Mouse (Mus musculus) limb, embryonic 12.5 days (tissue): Measurements from ENCODE around the gene Meox1. TPM values are rescaled to one million over a fixed set of nuclear protein-coding genes. Genes with fewer than 3 reads are reported as not detected.
A peak's percentile ranks its signal among the peaks of the same experiment; 100 is the strongest.

Experiments used
- ATAC-seq: fragments of 200-750 bp; cut with Nextera tagmentation; 2 replicates; pipeline ENCODE4 v1.8.0; 2017; ENCODE audit warnings: low read depth, moderate TSS enrichment; ENCODE audit not compliant: insufficient number of reproducible peaks, insufficient read depth, low FRiP score, low TSS enrichment
- H3K27ac ChIP-seq: fragments of 300-500 bp; sonication (generic); 2 replicates; pipeline ENCODE4 v1.5.1; 2016; ENCODE audit warnings: mild to moderate bottlenecking, moderate library complexity
- H3K27me3 ChIP-seq: fragments of 300-500 bp; sonication (generic); 2 replicates; pipeline ENCODE4 v1.6.1; 2016; ENCODE audit warnings: mild to moderate bottlenecking, moderate library complexity
- H3K36me3 ChIP-seq: fragments of 300-500 bp; sonication (generic); 2 replicates; pipeline ENCODE4 v1.6.1; 2016; ENCODE audit warnings: mild to moderate bottlenecking, moderate library complexity
- H3K4me1 ChIP-seq: fragments of 300-500 bp; sonication (generic); replicated peaks from 2 replicates; pipeline ENCODE4 v1.6.1; 2016
- H3K4me2 ChIP-seq: fragments of 300-500 bp; sonication (generic); 2 replicates; pipeline ENCODE4 v1.6.1; 2016; ENCODE audit warnings: mild to moderate bottlenecking, moderate library complexity
- H3K4me3 ChIP-seq: fragments of 300-500 bp; sonication (generic); replicated peaks from 2 replicates; pipeline ENCODE4 v1.5.1; 2016; ENCODE audit warnings: mild to moderate bottlenecking
- H3K9ac ChIP-seq: fragments of 300-500 bp; sonication (generic); replicated peaks from 2 replicates; pipeline ENCODE4 v1.6.1; 2016; ENCODE audit warnings: mild to moderate bottlenecking, moderate library complexity
- H3K9me3 ChIP-seq: fragments of 300-500 bp; sonication (generic); 2 replicates; pipeline ENCODE4 v1.6.1; 2016; ENCODE audit warnings: mild to moderate bottlenecking, moderate library complexity
- WGBS: fragments of 180-500 bp; shearing (Covaris S2); methylation state at CpG from one replicate; pipeline ENCODE4 v1.1.7; 2016; 5-methylcytosine and 5-hydroxymethylcytosine counted together
- polyA plus RNA-seq: library from polyadenylated mRNA; unstranded; fragments of >200 nt; fragmentation: Nextera tagmentation; extraction: Ambion mirVana; gene quantifications from 2 replicates; pipeline ENCODE4 v1.2.1, GENCODE M21; 2016

Gene Meox1
- polyA plus RNA-seq, 1 experiment from 2014 or later = 14.1 TPM

DNA sequence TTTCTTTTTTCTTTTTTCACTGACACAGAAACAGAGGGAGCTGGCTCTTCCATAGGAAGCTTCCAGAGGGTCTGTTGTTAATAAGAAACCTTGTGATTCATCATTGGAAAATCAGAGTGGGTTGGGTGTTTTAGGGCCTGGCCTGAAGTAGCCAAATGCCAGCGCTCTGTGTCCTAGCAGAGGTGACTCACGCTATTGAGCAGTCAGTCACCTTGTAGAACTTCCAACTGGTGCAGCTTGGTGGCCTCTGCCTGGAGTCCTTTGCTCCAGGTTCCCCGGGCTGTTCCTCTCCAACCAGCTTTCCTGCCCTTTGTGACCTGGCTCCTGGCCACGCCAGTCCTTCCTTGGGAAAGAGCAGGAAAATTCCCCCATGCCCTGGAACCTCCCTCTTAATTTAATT, 44.9 kb downstream of the Meox1 start:
- 82% methylated on average over 4 of the region's 4 CpGs for WGBS
- H3K9ac ChIP-seq = no peak overlapping the region
- ATAC-seq = no peak

GRCm38 (mm10) chr11:101847509-101847908, 46.7 kb downstream of the Meox1 start:
- no peak overlapping the region for H3K27ac ChIP-seq
- no peak overlapping the region for H3K9ac ChIP-seq
- no peak for ATAC-seq
- H3K4me1 ChIP-seq = peaks cover 15% of the 10 kb centered on the region
- H3K4me2 ChIP-seq = no peak overlapping the region
- H3K9me3 ChIP-seq = peaks cover 6% of the 10 kb centered on the region; the same call in 1 of the 2 replicates
- 86% methylated on average over 5 of the region's 5 CpGs for WGBS
- no peak overlapping the region for H3K4me3 ChIP-seq
- no peaks in the 10 kb centered on the region for H3K27me3 ChIP-seq
- no peaks in the 10 kb centered on the region for H3K36me3 ChIP-seq

More for the DNA sequence above, 44.9 kb downstream of the Meox1 start:
- Histone ChIP-seq H3K9me3 (peaks cover 6% of the 10 kb centered on the region; the same call in 1 of the 2 replicates), H3K36me3 (no peaks in the 10 kb centered on the region), H3K27me3 (no peaks in the 10 kb centered on the region), H3K27ac (no peak overlapping the region), H3K4me2 (no peak overlapping the region), H3K4me3 (no peak overlapping the region), H3K4me1 (peaks cover 15% of the 10 kb centered on the region)

DNA sequence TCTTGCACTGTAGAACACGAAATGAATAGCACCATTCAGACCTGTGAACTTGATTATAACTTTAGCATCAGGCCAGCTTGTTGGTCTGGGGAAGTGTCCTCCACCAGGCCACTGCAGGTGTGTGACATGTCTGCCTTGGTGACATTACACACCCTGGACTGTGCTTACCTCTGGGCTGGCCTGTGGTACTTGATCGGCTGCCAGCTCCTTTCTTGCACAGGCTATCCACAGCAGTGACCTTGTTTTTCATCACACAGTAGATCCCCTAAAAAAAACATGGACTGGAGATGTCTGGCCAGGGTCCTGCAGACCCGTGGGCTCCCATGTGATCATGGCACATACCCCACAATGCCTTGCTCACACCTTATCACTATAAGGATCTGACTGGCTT, 51.4 kb downstream of the Meox1 start:
- 83% methylated on average over 3 of the region's 3 CpGs for WGBS
- H3K9ac ChIP-seq = no peak overlapping the region
- H3K9me3 ChIP-seq = peaks cover 14% of the 10 kb centered on the region
- H3K27ac ChIP-seq = peak overlapping the region; percentile 26; the same call in 1 of the 2 replicates
- H3K4me2 ChIP-seq = no peak overlapping the region
- no peak overlapping the region for H3K4me3 ChIP-seq
- H3K36me3 ChIP-seq = no peaks in the 10 kb centered on the region
- no peaks in the 10 kb centered on the region for H3K27me3 ChIP-seq
- peaks cover 10% of the 10 kb centered on the region for H3K4me1 ChIP-seq
- no peak for ATAC-seq

GRCm38 (mm10) chr11:101841998-101842772, 52.0 kb downstream of the Meox1 start:
- no peaks in the 10 kb centered on the region for H3K36me3 ChIP-seq
- no peak overlapping the region for H3K9ac ChIP-seq
- ATAC-seq = no peak
- peak overlapping the region; percentile 26; the same call in 1 of the 2 replicates for H3K27ac ChIP-seq
- H3K27me3 ChIP-seq = no peaks in the 10 kb centered on the region
- H3K4me1 ChIP-seq = peaks cover 10% of the 10 kb centered on the region
- 81% methylated on average over 15 of the region's 15 CpGs for WGBS
- H3K4me2 ChIP-seq = no peak overlapping the region
- no peak overlapping the region for H3K4me3 ChIP-seq
- peaks cover 14% of the 10 kb centered on the region for H3K9me3 ChIP-seq

- no peaks in the 10 kb centered on the region for H3K36me3 ChIP-seq
- H3K4me2 ChIP-seq = no peak overlapping the region
- no peak for ATAC-seq
- WGBS = 94% methylated on average over 3 of the region's 3 CpGs
- H3K9me3 ChIP-seq = peaks cover 14% of the 10 kb centered on the region
- no peak overlapping the region for H3K4me3 ChIP-seq
- H3K9ac ChIP-seq = no peak overlapping the region
- no peaks in the 10 kb centered on the region for H3K27me3 ChIP-seq
- H3K4me1 ChIP-seq = peaks cover 12% of the 10 kb centered on the region
- H3K27ac ChIP-seq = no peak overlapping the region
These were observed 53.8 kb downstream of the Meox1 start for GRCm38 (mm10) chr11:101840405-101840804.

DNA sequence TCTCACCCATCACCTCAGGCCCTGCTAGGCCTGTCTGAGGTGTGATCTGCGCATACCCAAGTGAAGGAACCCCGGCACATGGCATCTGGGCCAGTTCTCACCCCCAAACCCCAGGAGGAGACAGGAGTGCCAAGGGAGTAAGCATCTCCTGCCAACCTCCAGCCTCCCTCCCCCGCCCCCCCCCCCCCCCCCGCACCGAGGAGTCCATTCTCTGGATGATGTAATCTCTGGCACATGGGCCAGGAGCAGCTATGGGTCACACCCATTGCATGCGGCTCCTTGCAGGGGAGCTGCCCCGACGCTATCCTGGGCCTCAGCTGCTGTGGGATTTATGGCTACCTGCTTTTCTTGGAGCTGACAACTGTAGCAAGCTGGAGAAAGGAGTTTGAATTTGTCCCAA, 54.7 kb downstream of the Meox1 start:
- no peak overlapping the region for H3K4me2 ChIP-seq

DNA sequence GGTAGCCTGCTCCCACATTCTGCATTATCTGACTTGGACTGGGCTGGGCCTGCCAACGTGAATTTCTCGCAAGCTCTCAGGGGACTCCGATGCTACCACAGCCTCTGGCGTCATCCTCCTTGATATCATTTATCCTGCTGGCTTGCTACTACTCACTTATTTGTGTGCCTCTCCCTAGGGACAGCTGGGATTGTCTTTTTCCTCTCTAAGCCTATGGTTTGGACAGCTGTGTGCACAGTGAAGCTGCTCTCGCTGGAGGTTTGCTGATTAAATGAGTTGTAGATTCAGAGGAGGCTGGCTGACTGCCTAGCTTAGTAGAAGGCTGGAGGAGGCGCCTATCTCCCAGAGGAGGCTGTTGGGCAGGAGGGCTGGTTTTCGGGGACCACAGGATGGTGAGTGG, 62.2 kb downstream of the Meox1 start:
- no peaks in the 10 kb centered on the region for H3K36me3 ChIP-seq
- H3K4me3 ChIP-seq = no peak overlapping the region
- ATAC-seq = no peak
- no peak overlapping the region for H3K4me2 ChIP-seq
- no peaks in the 10 kb centered on the region for H3K27me3 ChIP-seq
- H3K27ac ChIP-seq = 0 out of 2 replicates have a peak overlapping the region, but pooled peaks have one; percentile 35
- H3K4me1 ChIP-seq = peaks cover 31% of the 10 kb centered on the region
- H3K9ac ChIP-seq = no peak overlapping the region
- 73% methylated on average over 7 of the region's 7 CpGs for WGBS
- no peaks in the 10 kb centered on the region for H3K9me3 ChIP-seq

More for the DNA sequence above, 54.7 kb downstream of the Meox1 start:
- H3K27ac ChIP-seq = no peak overlapping the region
- no peak overlapping the region for H3K4me3 ChIP-seq
- H3K9ac ChIP-seq = no peak overlapping the region
- peaks cover 9% of the 10 kb centered on the region for H3K9me3 ChIP-seq
- H3K4me1 ChIP-seq = peaks cover 16% of the 10 kb centered on the region
- no peaks in the 10 kb centered on the region for H3K36me3 ChIP-seq
- no peak for ATAC-seq
- no peaks in the 10 kb centered on the region for H3K27me3 ChIP-seq
- 33% methylated on average over 7 of the region's 8 CpGs for WGBS

DNA sequence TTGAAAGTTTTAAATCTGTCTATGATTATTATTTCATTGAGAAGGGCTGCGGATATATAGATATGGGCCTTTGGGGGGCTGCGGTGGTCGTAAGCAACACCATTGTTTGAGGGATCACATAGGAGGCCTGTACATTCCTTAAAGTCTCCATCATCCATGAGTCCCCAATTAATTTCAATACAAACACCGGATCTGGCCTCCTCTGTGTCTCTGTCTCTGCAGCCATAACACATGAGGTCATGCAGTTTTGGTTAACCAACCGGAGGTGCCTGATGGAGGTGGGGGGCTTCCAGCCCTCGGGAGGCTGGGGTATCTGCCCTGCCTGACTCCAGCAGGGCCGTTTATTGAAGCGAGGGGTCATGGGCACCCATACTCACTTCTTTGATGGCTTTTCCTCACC, 63.6 kb downstream of the Meox1 start:
- H3K36me3 ChIP-seq = no peaks in the 10 kb centered on the region
- H3K9me3 ChIP-seq = no peaks in the 10 kb centered on the region
- peak overlapping the region; percentile 25 for H3K4me2 ChIP-seq
- H3K4me1 ChIP-seq = peaks cover 31% of the 10 kb centered on the region
- no peak overlapping the region for H3K4me3 ChIP-seq
- no peak for ATAC-seq
- H3K27me3 ChIP-seq = no peaks in the 10 kb centered on the region
- no peak overlapping the region for H3K9ac ChIP-seq
- H3K27ac ChIP-seq = peak overlapping the region; percentile 89
- whole genome bisulfite sequencing = 46% methylated on average over 8 of the region's 8 CpGs

GRCm38 (mm10) chr11:101830112-101830511, 64.1 kb downstream of the Meox1 start:
- WGBS = 5% methylated on average over 10 of the region's 10 CpGs
- Histone ChIP-seq H3K27ac (peak overlapping the region; percentile 89), H3K4me3 (no peak overlapping the region), H3K36me3 (no peaks in the 10 kb centered on the region), H3K4me1 (peaks cover 28% of the 10 kb centered on the region), H3K9me3 (no peaks in the 10 kb centered on the region), H3K4me2 (peak overlapping the region; percentile 25), H3K9ac (no peak overlapping the region), H3K27me3 (no peaks in the 10 kb centered on the region)
- no peak for ATAC-seq

DNA sequence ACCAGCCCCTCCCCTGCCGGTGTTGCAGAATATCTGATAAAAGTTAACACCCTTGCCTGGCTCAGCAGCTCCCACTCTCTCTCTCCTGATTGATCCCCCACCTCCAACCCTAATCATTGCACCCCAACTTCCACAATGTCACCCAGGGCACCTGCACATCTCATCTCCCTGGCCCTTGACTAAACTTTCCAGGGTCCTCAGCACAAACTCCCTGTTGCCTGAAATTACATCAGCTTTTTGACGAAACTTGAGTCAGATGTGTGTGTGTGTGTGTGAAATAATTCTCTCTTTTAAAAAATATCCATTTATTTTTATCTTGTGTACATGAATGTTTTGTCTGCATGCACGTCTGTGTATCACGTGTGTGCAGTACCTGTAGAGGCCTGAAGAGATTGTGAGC, 65.5 kb downstream of the Meox1 start:
- Histone ChIP-seq H3K36me3 (no peaks in the 10 kb centered on the region), H3K27me3 (no peaks in the 10 kb centered on the region), H3K27ac (no peak overlapping the region), H3K9me3 (no peaks in the 10 kb centered on the region), H3K4me1 (peaks cover 24% of the 10 kb centered on the region), H3K9ac (no peak overlapping the region), H3K4me2 (no peak overlapping the region), H3K4me3 (no peak overlapping the region)
- WGBS = 89% methylated on average over 4 of the region's 4 CpGs
- ATAC-seq = no peak
